Mouse (Mus musculus): Measurements from ENCODE around the gene F13a1.

Gene F13a1

DNA sequence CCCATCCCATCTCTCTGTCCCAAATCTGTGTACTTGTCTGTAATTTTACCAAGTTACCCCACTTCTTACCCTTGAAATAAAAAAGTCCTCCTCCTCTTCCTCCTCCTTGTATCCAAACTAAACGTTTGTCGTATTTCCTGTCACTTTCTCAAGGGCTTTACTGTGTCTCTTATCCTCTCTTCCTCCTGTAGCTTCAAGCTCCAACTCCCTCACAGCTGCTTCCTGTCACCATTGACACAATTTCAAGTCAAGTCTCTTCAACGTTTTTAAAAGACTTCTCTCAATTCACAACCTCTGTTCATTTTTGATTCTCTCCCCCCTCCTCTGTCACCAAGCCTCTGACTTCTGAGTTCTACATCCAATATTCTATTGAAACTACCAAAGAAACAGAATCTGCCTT is at the start of gene F13a1:
F13a1 (minus strand) TSS at position 119 of the 400 bp plus-strand sequence.
- no peak for DNase-seq (ENCODE audit: extremely low read depth, insufficient read length, low spot score)

DNA sequence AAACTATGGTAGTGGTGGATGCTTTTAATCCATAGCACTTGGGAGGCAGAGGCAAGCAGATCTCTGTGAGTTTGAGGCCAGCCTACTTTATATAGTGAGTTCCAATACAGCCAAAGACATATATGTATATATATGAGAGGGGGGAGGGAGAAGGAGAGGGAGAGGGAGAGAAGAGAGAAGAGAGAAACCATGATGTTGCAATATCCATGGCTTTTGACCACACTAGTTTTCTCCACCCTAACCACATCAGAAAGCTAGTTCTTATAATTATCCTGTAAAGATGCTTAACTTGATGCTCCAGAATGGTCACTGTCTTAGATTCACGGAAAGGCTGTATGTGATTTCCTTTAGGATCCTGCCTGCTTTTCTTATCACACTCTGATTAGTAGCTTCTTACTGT is 41.6 kb upstream of the F13a1 start:
- no peak for DNase-seq (ENCODE audit: extremely low read depth, insufficient read length, low spot score)

DNA sequence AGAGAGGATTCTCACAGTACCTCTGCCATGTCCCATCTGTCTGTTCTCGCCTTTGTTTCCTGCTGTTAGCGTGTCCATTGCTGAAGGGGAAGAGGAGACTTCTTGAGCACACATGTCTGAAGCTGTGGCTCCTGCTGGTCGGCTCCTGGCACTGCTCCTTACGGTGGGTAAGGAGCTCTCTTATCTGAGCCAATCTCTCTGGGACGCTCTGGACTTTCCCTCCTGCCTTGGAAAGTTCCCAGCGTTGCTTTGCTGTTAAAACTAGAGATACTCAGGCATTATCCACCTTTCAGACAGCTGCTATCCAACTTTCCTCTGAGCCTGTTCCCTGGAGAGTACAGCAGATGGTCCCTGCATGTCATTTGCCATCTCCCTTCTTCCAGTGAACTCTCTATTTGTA is 39.1 kb upstream of the F13a1 start:
- DNase-seq (ENCODE audit: extremely low read depth, insufficient read length, low spot score), result no peak

GRCm38 (mm10) chr13:37081506-37082241 is 31.6 kb upstream of the F13a1 start:
- DNase-seq (ENCODE audit: extremely low read depth, insufficient read length, low spot score), result no peak

GRCm38 (mm10) chr13:37071390-37071789 is 21.3 kb upstream of the F13a1 start:
- DNase-seq (ENCODE audit: extremely low read depth, insufficient read length, low spot score), result no peak

DNA sequence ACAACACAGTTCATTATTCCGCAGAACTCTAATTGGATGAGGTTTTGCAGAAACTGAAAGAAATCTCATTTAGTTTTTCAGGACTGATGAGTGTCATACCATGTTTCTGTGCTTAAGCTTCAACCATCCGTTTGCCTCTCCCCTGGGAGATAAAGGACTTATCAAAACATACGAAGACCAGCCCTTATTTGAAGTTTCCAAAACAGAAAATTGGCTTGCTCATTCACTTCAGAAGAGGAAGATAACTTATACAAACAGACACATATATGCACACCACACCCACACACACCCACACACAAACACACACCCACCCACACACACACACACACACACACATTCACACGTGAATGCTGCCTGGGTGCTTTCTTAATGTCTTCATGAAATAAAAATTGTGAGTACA is 20.8 kb upstream of the F13a1 start:
- DNase-seq (ENCODE audit: extremely low read depth, insufficient read length, low spot score), result no peak

- DNase-seq (ENCODE audit: extremely low read depth, insufficient read length, low spot score), result no peak
These were observed 10.8 kb upstream of the F13a1 start for GRCm38 (mm10) chr13:37060810-37061209.

DNA sequence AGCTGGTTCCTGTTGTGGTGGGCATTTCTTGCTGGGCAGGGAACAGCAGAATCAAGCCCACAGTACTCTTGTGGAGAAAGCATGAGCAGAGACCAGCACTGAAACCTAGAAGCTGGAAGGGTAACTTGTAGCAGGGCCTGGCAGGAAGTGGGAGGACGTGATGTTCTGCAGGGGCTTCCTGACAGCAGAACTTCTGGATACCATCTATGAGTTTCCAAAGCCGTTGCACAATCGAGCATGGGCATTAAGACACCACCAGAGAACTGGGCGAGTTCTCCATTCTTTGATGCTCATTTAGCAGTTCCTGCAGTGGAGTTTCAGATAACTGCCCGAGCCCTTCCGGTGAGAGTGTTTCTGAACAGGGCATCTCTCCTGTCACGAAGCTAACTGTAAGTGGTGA is 6.6 kb upstream of the F13a1 start:
- no peak for DNase-seq (ENCODE audit: extremely low read depth, insufficient read length, low spot score)

DNA sequence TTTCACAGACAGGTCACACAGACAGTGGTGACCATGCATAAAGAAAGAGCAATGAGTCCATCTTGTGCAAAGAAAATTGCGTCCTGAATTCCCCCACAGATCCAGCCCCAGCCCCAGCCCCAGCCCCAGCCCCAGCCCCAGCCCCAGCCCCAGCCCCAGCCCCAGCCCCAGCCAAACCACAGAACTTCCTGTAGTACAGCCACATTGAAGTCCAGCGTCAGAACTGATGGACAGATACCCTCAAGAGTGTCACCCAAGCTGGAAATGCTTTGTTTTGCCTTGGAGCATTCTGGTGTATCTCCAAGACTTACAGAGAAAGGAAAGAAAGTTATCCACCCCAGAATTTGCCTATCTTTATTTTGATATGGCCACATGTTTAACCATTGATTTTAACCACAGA is 413 bp downstream of the F13a1 start:
- DNase-seq (ENCODE audit: extremely low read depth, insufficient read length, low spot score), result no peak

DNA sequence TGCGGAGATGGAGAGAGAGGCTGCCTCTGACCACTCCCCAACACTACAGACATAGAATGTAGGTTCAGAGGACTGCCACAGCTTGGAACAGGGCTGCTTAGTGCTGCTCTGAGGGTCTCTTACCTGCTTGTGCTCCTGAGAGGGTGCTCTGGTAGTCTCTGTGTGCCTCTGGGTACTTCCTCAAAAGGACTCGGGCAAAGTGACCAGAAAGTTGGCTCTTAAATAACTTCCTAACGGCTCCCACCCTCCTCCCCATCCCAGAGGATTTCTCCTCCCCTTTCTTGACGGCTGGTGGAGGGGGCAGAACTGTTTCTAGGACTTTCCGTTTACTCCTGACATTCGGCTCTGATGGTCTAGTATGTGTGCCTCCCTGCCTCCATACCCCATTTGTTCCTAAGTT is 1.0 kb downstream of the F13a1 start:
- DNase-seq (ENCODE audit: extremely low read depth, insufficient read length, low spot score), result no peak

GRCm38 (mm10) chr13:37045005-37045404 is 5.0 kb downstream of the F13a1 start:
- no peak for DNase-seq (ENCODE audit: extremely low read depth, insufficient read length, low spot score)

DNA sequence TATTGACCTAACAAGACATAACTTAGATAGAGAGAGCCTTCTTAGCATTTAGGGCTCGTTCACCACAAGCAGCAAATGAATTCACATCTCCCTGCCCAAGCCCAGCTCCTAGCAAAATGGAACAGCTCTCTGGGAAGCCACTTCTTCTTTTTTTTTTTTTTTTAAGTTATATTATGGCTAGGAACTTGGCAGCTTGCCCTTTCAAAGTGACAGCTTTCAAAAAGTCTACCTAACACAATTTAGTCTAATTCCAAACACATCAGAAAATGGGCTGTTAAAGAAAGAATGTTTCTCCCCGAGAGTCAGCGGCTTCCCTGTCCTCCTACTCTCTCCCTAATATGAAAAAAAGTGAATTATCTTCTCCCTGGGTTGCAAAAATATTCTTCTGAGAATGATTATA is 15.3 kb downstream of the F13a1 start:
- no peak for DNase-seq (ENCODE audit: extremely low read depth, insufficient read length, low spot score)

DNA sequence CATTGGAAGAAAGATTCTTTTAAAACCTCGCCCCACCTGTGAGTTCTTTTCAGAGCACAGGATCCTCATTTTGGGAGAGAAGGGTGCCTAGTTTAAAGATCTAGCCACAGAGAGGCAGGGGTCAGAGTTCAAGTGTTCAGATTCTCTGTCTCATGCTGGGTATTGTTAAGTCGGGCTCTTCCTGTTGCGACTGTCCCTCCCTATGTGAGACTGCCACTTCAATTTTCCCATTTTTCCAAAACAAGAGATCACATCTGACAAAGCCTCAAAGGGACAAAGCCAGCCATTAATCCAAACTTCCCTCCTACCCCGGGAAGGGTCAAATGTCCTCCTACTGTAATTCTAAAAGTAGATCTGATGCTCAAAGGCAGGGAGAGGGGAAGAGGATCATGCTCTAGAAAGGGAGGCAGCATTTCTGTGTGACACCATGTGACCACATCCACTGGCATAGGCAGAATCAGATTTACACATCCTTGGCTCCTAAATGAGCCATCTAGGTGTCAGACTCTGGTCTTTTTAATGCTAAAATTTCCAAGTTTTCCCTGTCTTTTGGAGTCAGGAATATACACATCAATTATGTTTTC is 24.0 kb downstream of the F13a1 start:
- DNase-seq (ENCODE audit: extremely low read depth, insufficient read length, low spot score), result no peak

DNA sequence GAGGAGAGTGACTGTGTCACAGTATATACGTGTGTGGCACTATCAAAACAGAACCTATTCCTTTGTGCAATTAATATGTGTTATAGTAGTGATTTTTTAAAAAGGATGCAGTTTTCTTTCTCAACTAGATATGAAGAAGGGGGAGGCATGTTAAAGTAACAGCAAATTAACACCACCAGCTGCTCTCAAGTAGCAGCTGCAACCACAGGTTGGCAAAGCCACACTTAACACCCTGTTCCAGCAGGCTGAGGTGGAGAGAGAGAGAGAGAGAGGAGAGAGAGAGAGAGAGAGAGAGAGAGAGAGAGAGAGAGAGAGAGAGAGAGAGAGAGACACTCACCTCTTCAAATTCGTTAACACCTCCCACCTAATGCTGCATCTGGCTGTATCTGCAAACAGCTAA is 28.5 kb downstream of the F13a1 start:
- DNase-seq (ENCODE audit: extremely low read depth, insufficient read length, low spot score), result no peak

- no peak for DNase-seq (ENCODE audit: extremely low read depth, insufficient read length, low spot score)
These were observed 39.3 kb downstream of the F13a1 start for GRCm38 (mm10) chr13:37010771-37011170.

GRCm38 (mm10) chr13:37006224-37006623 is 43.8 kb downstream of the F13a1 start:
- no peak for DNase-seq (ENCODE audit: extremely low read depth, insufficient read length, low spot score)

GRCm38 (mm10) chr13:36999210-36999705 is 50.8 kb downstream of the F13a1 start:
- DNase-seq (ENCODE audit: extremely low read depth, insufficient read length, low spot score), result no peak

DNA sequence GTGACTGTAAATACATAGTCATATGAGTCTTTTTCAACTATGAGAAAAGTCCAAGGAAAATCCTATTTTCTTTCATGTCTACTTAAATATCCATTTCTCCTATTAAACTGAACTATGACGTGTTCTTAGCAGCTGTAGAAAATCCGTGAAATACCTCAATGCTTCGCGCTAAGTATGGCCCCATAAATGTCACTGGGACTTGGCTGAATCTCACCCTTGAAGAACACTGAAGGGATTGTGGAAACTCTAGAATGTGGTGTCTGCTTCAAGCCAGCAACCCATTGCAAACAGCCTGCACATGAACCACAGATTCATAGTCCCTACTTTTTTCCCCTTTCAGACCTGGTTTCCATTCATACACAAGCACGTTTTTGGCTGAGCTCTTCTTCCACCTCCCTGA is 56.5 kb downstream of the F13a1 start:
- DNase-seq (ENCODE audit: extremely low read depth, insufficient read length, low spot score), result no peak

GRCm38 (mm10) chr13:36988392-36988791 is 61.7 kb downstream of the F13a1 start:
- DNase-seq (ENCODE audit: extremely low read depth, insufficient read length, low spot score), result no peak

DNA sequence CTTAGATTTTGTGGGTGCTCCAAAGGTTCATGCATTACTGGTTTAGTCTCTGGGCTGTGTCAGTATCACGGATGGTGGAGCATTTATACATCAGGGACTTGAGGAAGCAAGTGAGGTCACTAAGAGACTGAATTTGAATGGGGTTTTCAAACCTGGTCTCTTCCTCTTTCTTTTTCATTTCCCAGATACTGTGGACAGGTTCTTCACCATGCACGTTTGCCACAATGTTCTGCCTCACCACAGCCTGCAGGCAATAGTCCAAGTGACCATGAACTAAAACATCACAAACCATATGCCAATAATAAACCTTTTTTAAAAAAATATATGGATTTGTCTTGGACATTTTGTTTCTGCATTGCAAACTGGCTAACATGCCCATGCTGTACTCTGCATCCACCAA is 77.0 kb downstream of the F13a1 start:
- DNase-seq (ENCODE audit: extremely low read depth, insufficient read length, low spot score), result no peak

DNA sequence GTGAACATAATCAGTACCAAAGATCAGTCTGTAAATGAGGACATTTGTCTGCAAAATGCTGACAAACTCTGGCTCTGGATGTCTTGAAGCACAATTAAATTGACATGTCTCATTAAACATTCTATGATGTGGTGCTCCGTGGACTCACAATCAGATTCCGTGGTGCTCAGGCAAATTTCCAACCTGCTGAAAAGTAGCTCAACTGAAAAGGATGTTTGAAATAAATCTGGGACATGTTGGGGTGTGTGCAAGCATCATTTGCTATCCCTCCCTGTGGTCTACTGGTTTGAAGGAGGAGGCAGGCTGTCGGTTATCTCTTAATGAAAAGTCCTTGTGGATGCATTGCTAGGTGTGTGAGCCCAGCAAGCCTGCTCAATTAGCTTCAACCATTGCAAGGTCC is 77.8 kb downstream of the F13a1 start:
- no peak for DNase-seq (ENCODE audit: extremely low read depth, insufficient read length, low spot score)

GRCm38 (mm10) chr13:36962926-36963325 is 87.1 kb downstream of the F13a1 start:
- DNase-seq (ENCODE audit: extremely low read depth, insufficient read length, low spot score), result peak; percentile 1
